Mouse (Mus musculus): Measurements from ENCODE around the gene Timm22. TPM values are rescaled to one million over a fixed set of nuclear protein-coding genes. Genes with fewer than 3 reads are reported as not detected.

Gene Timm22
- polyA plus RNA-seq, 1 experiment from 2014 or later = 99.8 TPM

DNA sequence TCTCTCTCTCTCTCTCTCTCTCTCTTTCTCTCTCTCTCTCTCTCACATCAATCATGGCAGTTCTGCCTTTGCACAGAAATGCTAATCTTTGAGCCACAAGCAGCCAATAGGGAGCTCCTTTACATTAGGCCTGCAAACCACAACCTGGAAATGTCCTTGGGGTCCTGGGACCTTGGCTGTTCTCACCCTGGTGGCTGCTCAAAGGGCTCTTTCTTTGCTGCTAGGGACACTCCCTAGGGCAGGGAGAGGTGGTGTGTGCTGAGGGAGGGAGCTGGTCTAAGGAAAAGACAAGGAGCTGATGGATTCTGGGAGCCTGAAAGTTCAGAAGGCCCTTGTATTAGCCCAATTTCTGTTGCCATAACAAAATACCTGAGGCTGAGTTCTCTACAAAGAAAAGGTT, 36.3 kb upstream of the Timm22 start:
- Histone ChIP-seq H3K27me3 (replicated peaks; ENCODE audit: control insufficient read depth, insufficient read depth, low read length) (no peaks in the 10 kb centered on the region), H3K36me3 (ENCODE audit: control insufficient read depth, insufficient read depth, low read length) (no peaks in the 10 kb centered on the region), H3K4me3 (ENCODE audit: low read length) (no peak overlapping the region), H3K4me2 (ENCODE audit: low read length) (no peak overlapping the region), H3K9ac (ENCODE audit: low read depth, low read length) (no peak overlapping the region), H3K27ac (ENCODE audit: low read depth, low read length) (no peak overlapping the region), H3K4me1 (ENCODE audit: control insufficient read depth, insufficient read depth, low read depth, low read length) (peaks cover 17% of the 10 kb centered on the region), H3K9me3 (ENCODE audit: control insufficient read depth, low read length) (no peaks in the 10 kb centered on the region)
- ATAC-seq = no peak

DNA sequence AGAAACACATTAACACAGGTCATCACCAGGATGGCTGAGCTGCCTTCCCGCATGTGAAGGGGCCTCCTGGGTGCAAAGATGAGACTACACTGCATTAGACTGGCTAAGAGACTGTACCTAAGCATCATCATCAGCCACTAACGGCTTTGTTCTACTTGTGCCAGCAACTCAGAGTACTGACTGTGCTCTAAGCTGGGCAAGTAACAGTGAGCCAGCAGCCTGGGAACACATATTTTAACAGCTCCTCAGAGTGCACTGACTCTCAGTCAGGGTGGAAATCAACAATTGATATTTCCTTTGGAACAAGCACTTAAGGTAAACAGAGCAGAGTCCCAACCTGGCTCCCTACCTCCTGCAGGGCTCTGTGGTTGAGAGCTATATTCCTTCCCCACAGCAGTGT, 34.6 kb upstream of the Timm22 start:
- Histone ChIP-seq H3K27ac (ENCODE audit: low read depth, low read length) (peak overlapping the region; percentile 20; the same call in 1 of the 2 replicates), H3K9ac (ENCODE audit: low read depth, low read length) (no peak overlapping the region; the same call in 1 of the 2 replicates), H3K9me3 (ENCODE audit: control insufficient read depth, low read length) (no peaks in the 10 kb centered on the region), H3K4me1 (ENCODE audit: control insufficient read depth, insufficient read depth, low read depth, low read length) (peaks cover 17% of the 10 kb centered on the region), H3K4me2 (ENCODE audit: low read length) (no peak overlapping the region), H3K27me3 (replicated peaks; ENCODE audit: control insufficient read depth, insufficient read depth, low read length) (no peaks in the 10 kb centered on the region), H3K36me3 (ENCODE audit: control insufficient read depth, insufficient read depth, low read length) (no peaks in the 10 kb centered on the region), H3K4me3 (ENCODE audit: low read length) (no peak overlapping the region)
- peak; percentile 27; the same call in 1 of the 2 replicates for ATAC-seq
- 51% methylated on average over 2 of the region's 2 CpGs for WGBS

DNA sequence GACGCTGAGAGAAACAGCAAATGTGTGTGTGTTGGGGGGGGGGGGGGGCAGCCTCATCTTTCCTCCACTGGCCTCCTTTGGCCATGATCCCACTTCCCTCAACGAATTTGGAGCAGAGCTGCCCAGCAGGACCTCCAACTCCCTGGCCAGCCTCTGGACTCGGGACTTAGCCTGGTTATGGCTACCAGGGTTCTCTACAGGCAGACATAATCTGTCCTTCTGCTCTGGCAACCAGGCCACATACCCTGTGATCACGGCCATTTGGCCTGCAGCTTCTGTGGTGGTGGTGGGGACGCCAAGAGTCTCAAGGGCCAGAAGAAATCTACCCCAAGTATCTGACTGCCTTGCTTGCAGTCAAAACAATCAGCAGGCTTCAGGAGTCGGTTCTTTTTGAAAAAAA, 34.2 kb upstream of the Timm22 start:
- Histone ChIP-seq H3K4me3 (ENCODE audit: low read length) (no peak overlapping the region), H3K27ac (ENCODE audit: low read depth, low read length) (no peak overlapping the region), H3K4me1 (ENCODE audit: control insufficient read depth, insufficient read depth, low read depth, low read length) (peaks cover 17% of the 10 kb centered on the region), H3K27me3 (replicated peaks; ENCODE audit: control insufficient read depth, insufficient read depth, low read length) (no peaks in the 10 kb centered on the region), H3K36me3 (ENCODE audit: control insufficient read depth, insufficient read depth, low read length) (no peaks in the 10 kb centered on the region), H3K9ac (ENCODE audit: low read depth, low read length) (no peak overlapping the region), H3K4me2 (ENCODE audit: low read length) (no peak overlapping the region), H3K9me3 (ENCODE audit: control insufficient read depth, low read length) (no peaks in the 10 kb centered on the region)
- ATAC-seq = no peak
- 41% methylated on average over 6 of the region's 6 CpGs for WGBS

DNA sequence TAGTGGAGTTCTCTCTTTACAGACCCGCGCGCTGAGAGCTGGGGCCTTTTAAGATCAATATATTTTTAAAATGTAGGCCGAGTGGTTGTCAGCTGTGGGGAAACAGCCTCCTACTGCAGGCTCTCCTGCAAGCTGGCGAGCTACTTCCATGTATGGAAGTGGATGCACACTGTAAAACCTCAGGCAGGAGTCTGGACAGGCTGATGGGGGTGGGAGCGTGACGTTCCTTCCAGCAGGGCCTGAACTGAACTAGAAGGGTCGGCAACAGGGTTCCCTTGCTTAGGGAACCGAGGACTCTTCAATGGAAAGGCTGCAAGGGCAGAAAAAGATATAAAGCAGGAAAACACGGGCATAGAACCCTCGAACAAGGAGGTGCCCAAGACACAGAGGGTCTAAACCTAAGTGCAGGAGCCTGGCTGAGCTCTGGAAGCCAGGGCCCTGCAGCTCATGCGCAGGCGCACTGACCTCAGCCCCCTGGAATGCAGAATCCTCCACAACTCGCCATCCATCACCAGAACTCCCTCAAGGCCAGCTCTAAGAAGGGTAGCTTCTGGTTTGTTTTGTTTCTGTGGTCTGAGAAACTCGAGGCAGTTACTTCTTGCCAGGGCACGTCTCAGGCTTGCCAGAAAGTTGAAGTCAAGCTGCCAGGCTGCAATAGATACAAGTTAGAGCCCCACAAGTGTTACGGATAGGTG, 32.1 kb upstream of the Timm22 start:
- Histone ChIP-seq H3K9ac (ENCODE audit: low read depth, low read length) (no peak overlapping the region), H3K27me3 (replicated peaks; ENCODE audit: control insufficient read depth, insufficient read depth, low read length) (no peaks in the 10 kb centered on the region), H3K4me3 (ENCODE audit: low read length) (no peak overlapping the region), H3K4me1 (ENCODE audit: control insufficient read depth, insufficient read depth, low read depth, low read length) (peaks cover 17% of the 10 kb centered on the region), H3K4me2 (ENCODE audit: low read length) (no peak overlapping the region), H3K36me3 (ENCODE audit: control insufficient read depth, insufficient read depth, low read length) (no peaks in the 10 kb centered on the region), H3K9me3 (ENCODE audit: control insufficient read depth, low read length) (no peaks in the 10 kb centered on the region), H3K27ac (ENCODE audit: low read depth, low read length) (no peak overlapping the region)
- WGBS = 62% methylated on average over 17 of the region's 17 CpGs
- ATAC-seq = peak; percentile 67; the same call in 1 of the 2 replicates

DNA sequence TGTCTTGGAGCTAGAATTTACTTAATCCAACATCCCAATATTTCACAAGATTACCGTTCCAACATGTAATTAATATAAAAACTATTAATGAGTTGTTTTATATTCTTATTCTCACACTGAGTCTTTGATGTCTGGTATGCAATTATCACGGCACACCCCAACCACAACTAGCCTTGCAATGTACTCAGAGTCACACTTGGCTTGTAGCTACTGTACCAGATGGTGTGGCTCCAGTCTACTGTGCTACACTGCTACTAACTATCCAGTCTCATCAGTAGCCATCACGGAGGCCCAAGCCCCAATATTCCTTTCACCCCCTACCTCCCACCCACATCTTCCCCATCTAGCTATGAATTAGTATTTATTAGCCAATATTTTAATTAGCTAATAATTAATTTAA, 30.3 kb upstream of the Timm22 start:
- H3K36me3 ChIP-seq (ENCODE audit: control insufficient read depth, insufficient read depth, low read length) = no peaks in the 10 kb centered on the region
- no peak overlapping the region for H3K9ac ChIP-seq (ENCODE audit: low read depth, low read length)
- H3K9me3 ChIP-seq (ENCODE audit: control insufficient read depth, low read length) = no peaks in the 10 kb centered on the region
- H3K4me3 ChIP-seq (ENCODE audit: low read length) = no peak overlapping the region
- WGBS = 88% methylated on average over 3 of the region's 3 CpGs
- no peak for ATAC-seq
- H3K27ac ChIP-seq (ENCODE audit: low read depth, low read length) = no peak overlapping the region
- no peak overlapping the region for H3K4me2 ChIP-seq (ENCODE audit: low read length)
- peaks cover 21% of the 10 kb centered on the region for H3K4me1 ChIP-seq (ENCODE audit: control insufficient read depth, insufficient read depth, low read depth, low read length)
- no peaks in the 10 kb centered on the region for H3K27me3 ChIP-seq (replicated peaks; ENCODE audit: control insufficient read depth, insufficient read depth, low read length)

DNA sequence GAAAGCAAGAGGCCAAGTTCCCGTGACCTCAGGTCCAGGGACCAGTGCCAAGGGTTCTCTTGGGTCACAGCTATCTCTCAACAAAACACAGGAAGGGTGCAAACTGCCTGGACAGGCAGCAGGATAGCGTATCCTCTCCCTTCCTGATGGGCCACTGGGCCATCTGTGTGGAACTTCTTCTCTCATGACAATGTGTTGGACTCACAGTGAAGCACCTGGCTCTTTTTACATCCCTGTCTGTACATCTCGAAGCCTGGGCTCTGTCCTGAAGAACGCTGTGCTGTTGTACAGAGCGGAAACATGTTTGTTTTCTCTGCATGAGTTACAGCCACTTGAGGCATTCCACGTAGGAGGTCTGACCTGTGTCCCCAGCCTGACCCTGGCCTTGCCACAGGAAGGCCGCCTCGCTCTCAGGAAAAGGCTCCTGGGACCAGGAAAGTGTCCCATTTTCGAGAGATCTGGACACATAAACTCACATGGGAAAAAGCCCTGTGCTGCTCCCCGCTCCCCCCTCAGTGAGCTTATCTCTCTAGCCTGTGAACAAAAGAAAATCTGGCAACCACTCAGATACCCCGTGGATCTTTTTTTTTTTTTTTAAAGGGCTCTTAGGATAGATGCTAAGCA, 26.7 kb upstream of the Timm22 start:
- H3K4me1 ChIP-seq (ENCODE audit: control insufficient read depth, insufficient read depth, low read depth, low read length) = peaks cover 11% of the 10 kb centered on the region
- no peak overlapping the region for H3K9ac ChIP-seq (ENCODE audit: low read depth, low read length)
- no peaks in the 10 kb centered on the region for H3K27me3 ChIP-seq (replicated peaks; ENCODE audit: control insufficient read depth, insufficient read depth, low read length)
- 37% methylated on average over 11 of the region's 11 CpGs for WGBS
- no peak overlapping the region for H3K27ac ChIP-seq (ENCODE audit: low read depth, low read length)
- no peak overlapping the region for H3K4me3 ChIP-seq (ENCODE audit: low read length)
- no peak overlapping the region for H3K4me2 ChIP-seq (ENCODE audit: low read length)
- no peaks in the 10 kb centered on the region for H3K36me3 ChIP-seq (ENCODE audit: control insufficient read depth, insufficient read depth, low read length)
- no peak for ATAC-seq
- H3K9me3 ChIP-seq (ENCODE audit: control insufficient read depth, low read length) = no peaks in the 10 kb centered on the region

DNA sequence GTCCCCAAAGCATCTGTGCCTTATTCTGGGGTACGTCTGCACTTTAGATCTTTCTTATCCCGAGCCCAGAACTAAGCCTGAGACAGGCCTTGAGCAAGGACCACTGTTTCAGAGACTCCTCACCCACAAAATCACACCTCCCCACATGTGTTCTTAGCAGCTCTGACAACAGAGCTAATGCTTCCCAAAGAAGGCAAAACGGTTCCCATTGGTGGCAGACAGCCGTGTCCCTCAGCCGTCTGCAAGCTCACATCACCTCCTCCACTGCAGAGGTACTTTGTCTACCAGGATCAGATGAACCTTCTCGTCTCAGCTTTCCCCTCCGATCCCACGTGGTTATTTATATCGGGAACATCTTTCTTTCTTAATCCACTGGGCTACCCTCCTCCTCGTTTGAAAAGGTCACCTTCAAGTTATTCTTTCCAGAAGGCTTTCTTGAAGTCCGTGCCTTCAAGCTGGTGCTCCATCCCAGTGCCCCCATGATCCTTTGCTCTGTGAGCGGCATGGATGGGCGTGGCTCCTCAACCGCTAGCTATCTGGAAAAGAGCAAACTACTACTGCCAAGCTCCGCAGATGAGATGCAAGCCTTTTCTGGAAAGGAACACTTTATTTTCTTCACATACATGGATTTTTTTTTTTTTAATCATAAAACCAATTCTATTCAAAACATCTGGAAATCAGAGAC, 25.4 kb upstream of the Timm22 start:
- 85% methylated on average over 15 of the region's 15 CpGs for WGBS
- no peak overlapping the region for H3K9ac ChIP-seq (ENCODE audit: low read depth, low read length)
- peaks cover 17% of the 10 kb centered on the region for H3K4me1 ChIP-seq (ENCODE audit: control insufficient read depth, insufficient read depth, low read depth, low read length)
- no peaks in the 10 kb centered on the region for H3K36me3 ChIP-seq (ENCODE audit: control insufficient read depth, insufficient read depth, low read length)
- no peak overlapping the region for H3K4me2 ChIP-seq (ENCODE audit: low read length)
- no peaks in the 10 kb centered on the region for H3K9me3 ChIP-seq (ENCODE audit: control insufficient read depth, low read length)
- no peak for ATAC-seq
- H3K4me3 ChIP-seq (ENCODE audit: low read length) = no peak overlapping the region
- H3K27me3 ChIP-seq (replicated peaks; ENCODE audit: control insufficient read depth, insufficient read depth, low read length) = no peaks in the 10 kb centered on the region
- H3K27ac ChIP-seq (ENCODE audit: low read depth, low read length) = no peak overlapping the region

DNA sequence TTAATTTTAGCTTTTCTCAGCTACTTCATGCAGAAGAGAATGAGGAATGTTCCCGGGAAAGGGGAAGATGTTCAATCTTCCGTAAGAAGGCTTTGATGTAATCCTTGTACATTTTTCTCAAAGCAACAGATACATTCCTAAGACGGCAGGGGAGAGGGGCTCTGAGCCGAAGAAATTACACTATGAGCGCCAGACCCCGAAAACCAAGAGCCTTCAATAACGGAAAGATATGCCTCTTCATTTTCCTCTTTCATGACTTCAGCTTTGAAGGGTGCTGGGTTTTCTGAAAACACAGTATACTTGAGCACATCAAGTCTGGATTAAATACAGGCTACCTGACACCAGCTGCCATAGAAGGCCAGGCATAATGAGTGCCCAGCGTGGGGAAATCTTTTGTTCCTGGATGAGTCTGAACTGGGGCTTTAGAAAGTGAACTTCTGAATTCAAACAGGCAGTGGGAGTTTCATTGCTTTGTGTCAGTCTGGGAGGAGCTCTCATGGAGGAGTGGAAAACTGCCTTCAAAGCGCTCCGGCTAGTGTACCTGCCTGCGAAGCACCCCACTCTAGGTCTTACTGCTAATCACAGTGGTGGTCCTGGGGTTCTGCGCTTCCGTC, 23.9 kb upstream of the Timm22 start:
- WGBS = 25% methylated on average over 13 of the region's 13 CpGs
- ATAC-seq = no peak
- H3K4me1 ChIP-seq (ENCODE audit: control insufficient read depth, insufficient read depth, low read depth, low read length) = peaks cover 17% of the 10 kb centered on the region
- no peak overlapping the region for H3K4me2 ChIP-seq (ENCODE audit: low read length)
- H3K27ac ChIP-seq (ENCODE audit: low read depth, low read length) = no peak overlapping the region
- H3K9ac ChIP-seq (ENCODE audit: low read depth, low read length) = no peak overlapping the region
- H3K27me3 ChIP-seq (replicated peaks; ENCODE audit: control insufficient read depth, insufficient read depth, low read length) = no peaks in the 10 kb centered on the region
- no peaks in the 10 kb centered on the region for H3K9me3 ChIP-seq (ENCODE audit: control insufficient read depth, low read length)
- no peaks in the 10 kb centered on the region for H3K36me3 ChIP-seq (ENCODE audit: control insufficient read depth, insufficient read depth, low read length)
- no peak overlapping the region for H3K4me3 ChIP-seq (ENCODE audit: low read length)

DNA sequence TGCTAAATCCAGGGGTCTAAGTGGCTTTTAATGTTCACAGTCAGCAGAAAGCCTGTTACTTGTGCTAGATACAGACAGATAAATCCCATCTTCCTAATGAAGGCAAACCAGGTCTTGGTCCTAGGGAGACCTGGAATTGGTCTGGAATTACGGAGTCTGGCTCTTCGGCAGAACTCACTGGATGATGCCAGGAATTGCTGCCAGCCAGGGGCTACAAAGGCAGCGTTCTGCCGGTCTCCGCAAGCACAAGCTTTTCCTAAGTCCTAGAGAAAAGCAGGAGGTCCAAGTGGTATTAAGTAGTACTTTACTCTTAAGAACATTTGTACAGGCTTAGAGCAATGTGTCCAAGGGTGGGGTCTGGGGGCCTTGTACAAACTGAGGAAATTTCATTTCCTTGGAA, 22.4 kb upstream of the Timm22 start:
- no peaks in the 10 kb centered on the region for H3K27me3 ChIP-seq (replicated peaks; ENCODE audit: control insufficient read depth, insufficient read depth, low read length)
- WGBS = 50% methylated on average over 5 of the region's 5 CpGs
- no peak overlapping the region for H3K4me2 ChIP-seq (ENCODE audit: low read length)
- H3K27ac ChIP-seq (ENCODE audit: low read depth, low read length) = 0 out of 2 replicates have a peak overlapping the region, but pooled peaks have one; percentile 19
- ATAC-seq = no peak
- H3K9ac ChIP-seq (ENCODE audit: low read depth, low read length) = no peak overlapping the region
- H3K36me3 ChIP-seq (ENCODE audit: control insufficient read depth, insufficient read depth, low read length) = no peaks in the 10 kb centered on the region
- no peaks in the 10 kb centered on the region for H3K9me3 ChIP-seq (ENCODE audit: control insufficient read depth, low read length)
- peaks cover 19% of the 10 kb centered on the region for H3K4me1 ChIP-seq (ENCODE audit: control insufficient read depth, insufficient read depth, low read depth, low read length)
- no peak overlapping the region for H3K4me3 ChIP-seq (ENCODE audit: low read length)
